Mouse (Mus musculus): Measurements from ENCODE around the gene Cdh23.

Gene Cdh23

DNA sequence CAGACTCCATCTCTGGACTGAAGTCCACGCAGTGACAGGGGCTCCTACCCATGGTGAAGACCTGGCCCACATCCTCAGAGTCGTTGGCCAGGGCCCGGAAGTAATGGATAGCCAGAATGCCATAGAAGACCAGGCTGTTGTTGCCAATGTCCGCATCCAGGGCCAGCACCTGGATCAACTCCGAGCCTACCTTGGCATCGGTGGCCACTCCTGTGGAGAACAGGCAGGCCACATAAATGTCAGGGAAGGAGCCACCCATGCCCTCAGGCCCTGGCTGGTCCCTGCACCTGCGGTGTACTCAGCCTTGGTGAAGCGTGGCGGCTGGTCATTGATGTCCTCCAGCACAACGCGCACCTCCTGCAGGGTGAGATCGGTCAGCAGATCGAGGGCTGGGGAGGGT, 385.7 kb downstream of the Cdh23 start:
- DNase-seq, result no peak

DNA sequence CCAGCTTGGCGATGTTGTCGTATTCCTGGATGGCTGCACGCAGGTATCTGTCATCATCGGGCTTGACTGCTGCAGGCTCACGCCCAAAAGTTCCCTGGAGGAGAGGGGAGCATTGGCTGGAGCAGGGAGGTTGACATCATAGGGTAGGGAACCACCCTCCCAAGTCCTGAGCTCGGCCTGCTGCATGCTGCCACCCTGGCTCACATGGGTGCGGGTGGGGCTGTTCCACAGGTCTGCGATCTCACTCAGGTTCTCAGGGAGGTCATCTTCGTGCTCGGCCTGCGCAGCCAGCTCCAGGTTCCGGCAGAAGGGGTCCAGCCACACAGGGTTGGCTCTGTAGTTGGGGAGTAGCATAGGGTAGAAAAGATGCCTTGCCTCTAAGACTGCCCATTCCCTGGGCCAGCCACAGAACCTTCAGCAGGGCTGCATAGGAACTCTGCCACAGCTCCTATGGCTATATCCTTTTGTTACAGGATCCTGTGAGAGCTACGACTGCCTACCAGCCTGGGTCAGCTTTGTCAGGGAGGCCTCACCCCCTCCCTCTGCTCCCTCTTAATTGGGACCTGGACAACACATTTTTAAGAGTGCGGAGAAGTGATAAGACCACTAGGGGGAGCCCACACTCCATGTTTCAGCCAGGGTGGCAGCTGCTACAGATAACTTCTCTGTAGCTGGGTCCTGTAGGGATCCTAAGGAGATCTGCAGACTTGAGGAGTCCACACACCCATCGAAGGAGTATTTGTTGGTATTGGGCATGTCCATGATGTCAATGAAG, 391.2 kb downstream of the Cdh23 start:
- peak; percentile 87 to 89 for DNase-seq

DNA sequence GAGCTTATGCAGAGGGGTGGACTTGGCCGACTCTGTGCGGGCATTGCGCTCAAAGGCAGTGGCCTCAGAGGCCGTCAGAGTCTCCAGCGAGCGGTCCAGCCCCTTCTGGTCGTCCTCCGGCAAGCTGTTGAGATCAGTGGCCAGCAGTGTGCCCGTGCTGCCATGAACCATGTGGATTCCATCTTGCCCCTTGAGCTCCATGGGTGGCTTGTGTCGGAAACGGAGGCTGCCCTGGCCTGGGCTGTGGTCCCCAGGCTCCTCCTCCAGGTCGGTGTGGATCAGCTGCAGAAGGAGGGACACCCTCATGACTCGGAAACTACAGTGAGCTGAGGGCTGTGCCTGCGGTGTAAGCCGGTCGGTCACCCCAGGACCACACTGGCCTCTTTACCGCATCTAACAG, 392.9 kb downstream of the Cdh23 start:
- DNase-seq, result no peak

DNA sequence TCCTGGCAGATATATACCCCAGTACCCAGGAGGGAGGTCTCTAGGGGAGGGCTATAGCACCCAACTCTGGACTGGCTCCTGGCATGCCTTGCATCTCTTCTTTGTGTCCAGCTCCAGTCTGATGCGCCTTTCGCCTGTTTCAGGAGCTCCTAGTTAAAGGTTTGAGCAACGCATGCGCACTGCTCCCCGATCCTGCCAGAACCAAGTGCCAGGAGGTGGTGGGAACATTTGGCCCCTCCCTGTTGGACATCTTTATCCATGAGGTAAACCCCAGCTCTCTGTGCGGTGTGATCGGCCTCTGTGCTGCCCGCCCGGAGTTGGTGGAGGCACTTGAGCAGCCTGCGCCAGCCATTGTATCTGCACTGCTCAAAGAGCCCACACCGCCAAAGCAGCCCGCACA, 396.7 kb downstream of the Cdh23 start:
- no peak for DNase-seq

DNA sequence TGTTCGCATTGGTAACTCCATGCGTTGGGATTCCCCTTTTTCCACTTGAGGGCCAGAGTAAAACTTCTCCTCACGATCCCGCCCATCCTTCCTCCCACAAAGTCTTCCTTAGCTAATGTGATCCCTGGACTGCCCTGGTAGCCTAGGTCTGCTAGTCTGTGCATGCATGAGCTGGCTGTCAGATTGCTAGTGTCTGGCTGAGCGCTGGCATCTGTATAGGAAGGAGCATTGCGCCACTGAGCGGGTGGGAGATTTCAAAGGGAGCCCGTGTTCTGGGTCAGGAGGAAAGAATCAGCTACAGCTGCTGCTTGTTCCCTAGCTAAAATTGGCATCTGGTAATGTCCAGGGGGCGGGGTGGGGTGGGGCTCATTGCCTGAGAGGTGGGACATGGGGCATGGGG, 400.3 kb downstream of the Cdh23 start:
- DNase-seq, result no peak

DNA sequence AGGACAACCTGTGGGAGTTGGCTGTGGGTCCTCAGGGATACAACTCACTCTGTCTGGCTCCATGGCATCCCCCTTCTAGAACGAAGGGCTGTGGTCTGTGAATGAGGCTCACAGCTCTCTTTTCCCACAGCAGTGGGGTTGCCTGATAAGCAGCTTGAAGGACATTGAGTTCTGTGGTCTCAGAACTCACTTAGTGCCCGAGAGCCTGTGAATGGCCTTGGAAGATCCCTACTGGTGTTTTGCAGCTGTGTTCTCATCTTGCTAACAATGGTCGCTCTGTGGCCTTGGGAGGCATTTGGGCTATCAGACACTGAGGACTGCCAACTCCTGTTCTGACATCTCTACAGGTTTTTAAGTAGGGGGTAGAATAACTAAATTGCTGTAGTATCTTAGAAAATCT, 400.9 kb downstream of the Cdh23 start:
- DNase-seq, result no peak

DNA sequence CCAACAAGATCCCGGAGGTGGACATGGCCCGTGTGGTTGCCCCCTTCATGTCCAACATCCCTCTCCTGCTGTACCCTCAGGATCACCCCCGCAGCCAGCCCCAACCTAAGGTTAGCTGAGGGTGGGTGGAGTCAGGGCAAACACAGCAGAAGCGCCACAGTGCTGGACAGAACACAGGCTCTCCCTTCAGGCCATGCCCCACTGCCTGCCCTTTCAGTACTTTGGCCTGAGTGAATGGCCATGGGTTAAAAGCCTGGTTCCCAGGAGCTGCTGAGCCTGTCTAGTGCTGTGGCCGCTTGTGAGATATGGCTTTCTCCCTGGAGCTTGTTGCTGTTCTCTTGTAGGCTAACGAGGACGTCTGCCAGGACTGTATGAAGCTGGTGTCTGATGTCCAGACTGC, 401.7 kb downstream of the Cdh23 start:
- no peak for DNase-seq

DNA sequence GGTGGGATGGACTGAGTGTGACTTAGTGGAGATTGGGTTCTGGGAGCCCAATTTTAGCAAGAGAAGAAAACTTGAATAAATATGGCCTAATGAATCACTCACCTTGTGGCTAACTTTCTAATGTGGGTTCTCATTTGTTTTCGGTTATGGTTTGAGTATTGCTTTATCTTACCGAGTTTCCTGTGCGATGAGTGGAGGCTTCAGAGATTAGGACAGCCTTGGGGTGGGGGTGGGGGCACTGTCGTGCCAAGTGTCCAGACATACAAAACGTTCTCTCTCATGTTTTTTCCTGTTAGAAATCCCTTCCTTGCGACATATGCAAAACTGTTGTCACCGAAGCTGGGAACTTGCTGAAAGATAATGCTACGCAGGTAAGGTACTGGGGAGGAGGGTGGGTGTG, 404.1 kb downstream of the Cdh23 start:
- no peak for DNase-seq

DNA sequence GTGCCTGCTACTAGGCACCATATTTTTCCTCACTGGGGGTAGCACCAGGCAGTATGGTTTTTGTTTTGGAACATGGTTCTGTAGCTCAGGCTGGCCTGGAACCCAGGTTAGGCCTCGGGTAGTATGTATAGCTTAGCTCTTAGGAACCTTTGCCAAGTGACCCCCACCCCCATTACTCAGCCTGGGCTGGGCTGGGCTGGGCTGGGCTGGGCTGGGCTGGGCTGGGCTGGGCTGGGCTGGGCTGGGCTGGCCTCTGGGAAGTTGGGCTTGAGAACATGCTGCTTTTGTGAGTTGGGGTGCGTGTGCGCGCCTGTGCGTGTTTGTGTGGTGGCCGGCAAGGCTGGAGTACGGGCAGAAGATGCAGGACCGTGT, 405.6 kb downstream of the Cdh23 start:
- no peak for DNase-seq

DNA sequence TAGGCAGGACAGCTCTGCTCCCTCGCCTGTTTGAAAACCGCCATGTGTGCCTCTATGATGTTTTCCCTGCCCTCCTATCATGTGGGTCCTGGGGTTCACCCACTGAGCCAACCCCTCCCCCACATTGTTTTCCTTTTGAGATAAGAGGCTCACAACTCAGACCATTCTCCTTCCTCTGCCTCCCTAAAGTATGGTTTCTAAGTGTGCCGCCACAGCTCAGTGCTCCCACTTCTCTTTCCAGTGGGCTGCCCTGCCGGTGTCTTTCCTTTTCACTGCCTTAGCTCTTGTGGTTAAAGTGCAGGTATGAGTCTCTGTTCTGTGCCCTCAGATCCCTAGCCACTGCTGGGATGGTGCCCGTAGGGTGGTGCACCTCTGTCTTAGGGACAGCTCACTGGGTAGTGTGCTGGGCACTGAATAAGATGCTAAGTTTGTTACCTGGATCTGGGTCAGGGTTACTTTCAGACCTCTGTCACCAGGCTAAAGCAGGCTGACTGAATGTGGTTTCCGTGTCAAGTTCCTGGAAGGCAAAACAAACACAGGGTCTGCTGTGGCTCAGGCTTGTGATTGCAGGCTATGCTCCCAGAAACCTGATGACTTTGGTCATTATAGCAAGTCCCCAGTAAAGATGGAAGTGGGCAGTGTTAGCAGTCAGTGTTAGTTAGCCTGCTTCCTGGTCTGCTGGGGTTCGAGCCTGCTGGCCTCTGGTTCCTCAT, 406.1 kb downstream of the Cdh23 start:
- DNase-seq, result peak; percentile 71

DNA sequence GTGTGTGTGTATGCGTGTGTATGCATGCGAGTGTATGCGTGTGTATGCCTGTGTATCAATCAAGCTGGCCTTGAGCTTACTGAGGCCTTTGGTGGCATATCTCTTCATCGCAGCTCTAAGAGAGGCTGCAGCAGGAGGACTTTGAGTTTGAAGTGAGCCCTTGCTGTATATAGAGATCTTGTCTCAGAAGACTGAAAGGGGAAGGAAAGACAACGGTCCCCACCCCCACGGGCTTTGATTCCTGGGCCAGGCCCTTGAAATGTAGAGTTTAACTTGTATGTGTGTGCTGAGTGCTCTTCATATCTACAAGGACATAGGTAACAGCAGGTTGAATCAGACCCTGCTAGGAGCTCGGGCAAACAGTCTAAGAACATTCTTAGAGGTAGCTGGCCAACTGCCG, 407.1 kb downstream of the Cdh23 start:
- DNase-seq, result peak; percentile 72 to 79

DNA sequence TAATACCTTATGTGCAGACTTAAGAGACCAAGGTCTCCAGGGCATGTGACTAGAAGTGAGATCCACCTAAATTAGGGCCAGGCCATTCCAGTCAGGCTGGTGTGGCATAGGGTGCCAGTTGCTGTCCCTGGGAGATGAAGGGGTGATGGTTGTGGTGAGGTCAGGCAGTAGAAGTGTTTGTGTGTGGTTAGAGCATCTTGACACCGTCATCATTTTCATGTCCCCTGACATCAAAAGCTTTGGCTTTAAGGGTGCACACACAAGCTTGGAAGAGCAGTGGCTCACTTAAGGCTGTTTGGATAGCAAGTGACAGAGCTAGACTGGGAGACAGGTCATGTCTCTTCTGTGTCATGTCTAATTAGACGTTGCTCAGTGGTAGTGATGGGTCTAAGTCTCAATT, 408.6 kb downstream of the Cdh23 start:
- no peak for DNase-seq

DNA sequence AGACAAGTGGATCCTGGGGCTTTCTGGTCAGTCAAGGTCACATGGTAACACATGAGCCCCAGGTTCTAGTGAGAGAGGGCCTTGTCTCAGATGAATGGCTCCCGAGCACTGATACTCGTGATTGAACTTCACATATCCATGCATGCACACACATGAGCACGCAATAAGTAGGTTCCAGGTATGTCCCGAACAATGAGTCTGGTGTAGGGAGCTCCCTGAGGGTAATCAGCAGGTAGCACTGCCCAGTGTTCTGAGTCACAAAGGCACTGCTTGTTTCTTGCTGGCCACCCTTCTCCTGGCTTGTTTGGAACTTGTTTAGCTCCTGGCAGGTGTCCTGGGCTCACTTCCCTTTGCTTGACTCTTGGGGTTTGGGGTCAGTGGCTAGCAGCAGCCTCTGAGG, 409.1 kb downstream of the Cdh23 start:
- peak; percentile 62 to 63 for DNase-seq

DNA sequence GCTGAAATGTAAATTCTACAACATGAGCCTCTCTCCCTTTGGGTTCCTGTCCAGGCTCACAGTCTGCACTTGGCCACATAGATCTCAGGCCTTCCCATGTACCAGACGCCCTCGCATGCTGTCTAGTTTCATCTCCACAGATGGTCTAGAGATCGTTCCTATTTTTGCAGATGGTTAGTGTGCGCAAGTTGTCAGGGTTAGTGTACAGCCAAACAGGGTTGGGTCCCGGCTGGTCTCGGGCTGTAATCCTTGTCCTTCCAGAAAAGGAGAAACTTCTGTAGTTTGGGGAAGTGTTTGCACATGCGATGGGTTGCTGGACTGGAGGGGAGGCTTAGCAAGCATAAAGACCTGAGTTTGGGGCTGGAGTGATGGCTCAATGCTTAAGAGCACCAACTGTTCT, 409.7 kb downstream of the Cdh23 start:
- peak; percentile 37 to 51 for DNase-seq

DNA sequence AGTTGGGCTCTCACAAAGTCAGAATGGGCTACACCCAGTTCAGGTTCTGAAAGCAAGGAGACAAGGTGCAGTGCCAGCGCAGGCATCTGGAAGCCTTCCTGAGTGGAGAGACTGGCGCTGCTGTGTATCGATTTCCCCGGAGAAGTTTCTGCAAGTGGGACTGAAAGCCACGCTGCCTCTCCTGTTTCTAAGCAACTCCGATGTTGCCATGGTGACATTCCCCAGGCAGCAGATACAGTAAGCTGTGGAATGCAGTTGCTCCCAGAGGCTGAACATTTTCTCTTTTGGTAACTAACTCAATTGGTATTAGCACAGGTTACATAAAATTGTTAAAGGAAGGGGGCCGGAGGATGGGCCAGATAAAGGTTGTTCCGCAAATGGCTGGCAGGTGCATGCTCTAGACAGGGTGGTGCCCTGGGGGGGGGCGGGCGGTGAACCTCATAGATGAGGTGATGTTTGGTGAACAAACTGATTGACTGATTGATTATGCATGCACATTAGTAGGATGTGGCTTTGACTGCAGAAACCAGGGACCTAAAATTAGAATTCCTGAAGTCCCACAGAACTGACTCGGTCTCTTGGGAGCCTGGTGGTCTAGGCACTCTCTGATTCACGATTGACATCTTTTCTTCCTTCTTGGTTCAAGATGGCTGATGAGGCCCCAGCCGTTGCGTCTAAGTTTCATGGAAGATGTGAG, 410.5 kb downstream of the Cdh23 start:
- DNase-seq, result peak; percentile 57 to 65

DNA sequence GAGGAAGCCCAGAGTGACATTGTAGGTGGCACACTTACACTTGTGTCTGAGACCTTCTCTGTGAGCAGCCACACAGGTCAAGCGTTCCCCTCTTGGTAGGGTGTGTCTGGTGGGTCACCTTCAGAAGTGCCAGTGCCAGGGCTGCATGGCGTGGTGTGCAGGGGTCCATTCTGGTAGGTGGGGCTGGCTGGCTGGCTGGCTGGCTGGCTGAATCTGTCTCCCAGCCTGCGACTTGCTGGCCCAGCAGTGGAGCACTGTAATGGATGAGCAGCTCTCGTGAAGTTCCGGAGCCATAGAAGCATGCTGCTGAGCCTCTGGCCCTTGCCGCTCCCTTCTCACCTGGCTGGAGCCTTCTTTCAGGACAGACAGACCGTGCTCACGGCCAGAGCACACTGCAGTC, 411.1 kb downstream of the Cdh23 start:
- no peak for DNase-seq

DNA sequence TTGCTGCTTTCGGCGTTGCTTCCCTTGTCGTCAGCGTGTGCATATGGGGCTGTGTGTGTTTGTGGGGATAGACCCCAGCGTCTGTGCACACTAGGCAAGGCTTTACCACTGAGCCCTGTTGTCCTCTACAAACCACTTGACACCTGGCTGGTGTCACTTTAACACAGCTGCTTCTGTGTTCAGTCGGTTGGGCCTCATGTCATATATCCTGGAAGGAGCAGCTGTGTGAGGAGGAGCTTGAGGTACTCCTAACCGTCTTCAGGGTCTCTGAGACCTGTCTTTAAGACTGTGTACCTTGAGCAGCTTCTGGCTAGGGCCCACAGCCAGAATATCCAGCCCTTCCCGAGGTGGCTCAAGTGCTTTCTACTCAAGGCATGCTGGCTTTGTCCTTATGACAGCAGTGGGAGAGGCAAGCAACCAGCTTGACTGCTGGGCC, 411.6 kb downstream of the Cdh23 start:
- no peak for DNase-seq

DNA sequence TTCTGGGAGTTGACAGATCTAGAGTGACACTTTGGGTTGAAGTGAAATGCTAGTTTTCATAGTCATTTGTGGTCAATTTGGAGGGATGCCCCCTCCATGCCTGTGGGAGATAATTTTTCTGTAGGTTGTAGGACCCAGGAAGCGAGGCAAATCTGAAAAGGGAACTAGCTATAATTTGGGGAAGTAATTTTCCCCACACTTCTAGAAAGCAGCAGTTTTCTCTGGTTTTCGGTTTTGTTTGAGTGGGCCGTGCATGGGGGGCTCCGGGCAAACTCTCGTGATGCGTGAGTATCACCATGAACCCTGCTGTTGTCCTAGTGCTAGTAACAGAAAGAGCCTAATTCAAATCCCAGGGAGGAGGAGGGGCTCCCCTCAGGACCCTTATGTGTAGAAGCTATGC, 412.0 kb downstream of the Cdh23 start:
- DNase-seq, result peak; percentile 72 to 78

DNA sequence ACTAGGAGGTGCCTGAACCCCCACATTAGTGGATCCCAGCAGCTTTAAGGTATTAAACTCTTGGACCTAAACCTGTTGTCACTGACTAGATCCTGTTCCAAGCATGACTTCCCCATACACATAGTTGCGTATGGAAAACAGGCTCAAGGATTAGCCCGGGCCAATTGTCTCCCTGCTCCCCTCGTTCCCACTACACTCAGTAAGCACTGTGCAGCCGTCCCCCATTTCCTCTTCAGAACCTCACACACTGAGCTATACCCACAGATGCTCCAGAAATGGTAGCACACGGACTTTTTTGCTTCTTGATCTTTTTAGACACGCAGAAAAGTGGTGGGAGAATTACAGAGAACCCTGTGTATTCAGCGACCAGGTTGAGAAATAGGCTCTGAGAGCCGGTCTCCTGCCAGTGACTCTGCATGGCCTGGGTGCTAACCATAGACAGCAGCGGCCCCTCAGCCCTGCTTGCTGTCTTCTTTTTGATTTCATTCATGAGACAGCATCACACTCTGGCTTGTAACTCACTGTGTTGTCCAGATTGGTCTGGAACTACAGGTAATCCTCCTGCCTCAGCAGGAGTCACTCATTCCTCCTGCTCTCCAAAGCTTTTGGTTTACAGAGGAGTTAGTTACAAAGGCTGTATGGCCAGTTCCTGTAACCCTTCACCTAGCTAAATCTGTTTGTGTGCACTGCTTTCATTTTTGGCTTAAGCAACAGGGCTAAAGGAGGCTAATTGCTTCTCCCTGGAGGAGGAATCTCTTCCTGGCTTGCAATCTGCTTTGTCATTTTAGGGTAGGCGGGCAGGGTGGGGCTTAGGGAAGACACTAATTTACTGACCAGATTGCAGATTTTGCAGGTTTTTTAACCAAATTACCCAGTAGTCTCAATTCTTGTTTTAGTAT, 413.9 kb downstream of the Cdh23 start:
- peak in 1 of 2 experiments; percentile 17 for DNase-seq

DNA sequence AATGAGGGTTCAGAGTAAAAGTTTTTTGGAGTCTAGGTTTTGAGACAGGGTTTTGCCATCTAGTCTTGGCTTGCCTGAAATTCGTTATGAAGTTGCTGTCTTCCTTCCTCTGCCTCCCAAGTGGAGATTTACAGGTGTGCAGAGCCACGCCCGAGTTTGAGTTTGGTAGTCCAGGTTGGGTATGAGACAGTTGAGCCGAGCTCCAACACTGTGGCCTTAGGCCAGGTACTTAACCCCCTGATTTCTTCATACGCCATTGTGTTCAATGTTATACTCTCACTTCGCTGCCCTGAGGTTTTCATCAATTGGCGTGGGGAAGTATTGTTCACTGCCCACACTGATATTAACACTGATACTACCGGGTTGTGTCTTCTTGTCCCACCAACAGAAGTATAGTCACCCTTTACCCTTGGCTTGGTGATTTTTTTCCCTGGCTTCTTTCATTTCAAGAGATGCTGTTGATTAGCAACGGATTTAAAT, 414.7 kb downstream of the Cdh23 start:
- DNase-seq, result no peak

DNA sequence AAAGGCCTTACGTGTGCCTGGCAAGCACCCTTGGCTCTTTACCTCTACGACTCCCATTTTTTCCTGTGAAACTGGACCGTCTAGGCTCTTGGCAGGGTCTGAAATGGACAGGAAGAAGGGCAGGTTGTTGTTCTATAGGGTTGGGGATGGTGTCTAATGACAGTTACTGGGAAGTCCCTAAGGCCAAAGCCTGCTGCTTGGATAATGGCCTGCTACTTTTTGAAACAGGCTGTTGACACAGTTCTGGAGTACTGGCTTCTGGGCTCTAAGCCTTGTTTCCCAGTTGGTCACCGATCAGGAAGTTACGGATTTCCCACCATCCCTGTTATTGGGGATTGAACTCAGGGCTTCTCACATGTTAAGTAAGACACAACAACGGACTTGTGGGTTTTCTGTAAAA, 415.9 kb downstream of the Cdh23 start:
- no peak for DNase-seq

DNA sequence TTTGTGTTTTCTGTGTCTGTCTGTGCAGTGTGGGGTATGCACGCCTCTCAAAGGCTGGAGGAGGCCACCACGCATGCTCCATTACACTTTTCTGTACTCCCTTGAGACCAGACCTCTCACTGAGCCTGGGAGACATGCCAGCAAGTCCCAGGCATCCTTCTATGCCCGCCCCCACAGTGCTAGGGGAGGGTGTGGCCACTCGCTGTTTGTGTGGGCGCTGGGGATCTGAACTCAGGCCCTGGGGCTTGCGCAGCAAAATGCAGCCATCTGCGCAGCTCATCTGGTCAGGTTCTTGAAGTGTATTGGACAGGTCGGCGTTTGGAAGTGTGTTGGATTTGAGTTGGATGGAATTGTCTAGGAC, 416.4 kb downstream of the Cdh23 start:
- DNase-seq, result peak; percentile 45 to 55
